Mouse (Mus musculus) brain, embryonic 14.5 days (tissue): Measurements from ENCODE around the gene Crx.

Experiments
- CTCF ChIP-seq: fragments of 200-500 bp; IDR thresholded peaks from 2 replicates; pipeline ENCODE4 v1.5.1; 2012; ENCODE audit warnings: inconsistent platforms, mild to moderate bottlenecking, moderate library complexity, borderline replicate concordance; ENCODE audit not compliant: insufficient read depth, insufficient read length; ENCODE audit errors: extremely low read depth
- POLR2A ChIP-seq: fragments of 200-500 bp; IDR thresholded peaks from 2 replicates; pipeline ENCODE4 v1.6.1; 2012; ENCODE audit warnings: mild to moderate bottlenecking, inconsistent platforms, borderline replicate concordance; ENCODE audit not compliant: poor library complexity, insufficient read depth, insufficient read length, severe bottlenecking; ENCODE audit errors: extremely low read depth

DNA sequence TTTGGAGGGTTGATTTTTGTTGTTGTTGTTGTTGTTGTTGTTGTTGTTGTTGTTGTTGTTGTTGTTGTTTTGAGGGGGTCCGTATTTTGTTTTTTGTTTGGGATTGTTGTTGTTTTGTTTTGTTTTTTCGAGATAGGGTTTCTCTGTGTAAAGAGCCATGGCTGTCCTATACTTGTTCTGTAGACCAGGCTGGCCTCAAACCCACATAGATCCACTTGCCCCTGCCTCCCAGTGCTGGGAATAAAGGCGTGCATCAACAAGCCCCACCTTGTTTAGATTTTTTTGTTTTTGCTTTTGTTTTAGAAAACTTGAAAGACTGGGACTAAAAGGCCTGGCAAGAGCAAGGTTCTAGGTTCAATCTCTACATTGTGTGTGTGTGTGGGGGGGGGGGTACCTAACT is 2.1 kb upstream of the Crx start:
- TF ChIP-seq CTCF (no peak), POLR2A (no peak)
